Mouse (Mus musculus) forebrain, postnatal 0 days (tissue): ENCODE measurements at regions not wholly inside any gene's neighbourhood (a gene's known extent, or its start where the extent isn't known, plus 50 kb on each side); places are given as distances from the start of the nearest gene placed in this dataset.

Experiments used
- ATAC-seq: fragments of 200-750 bp; cut with Nextera tagmentation; 2 replicates; pipeline ENCODE4 v1.8.0; 2017; ENCODE audit warnings: mild to moderate bottlenecking, moderate library complexity
- DNase-seq: peaks from one replicate; pipeline ENCODE4 v3.0.0-alpha.2; 2015
- H3K27ac ChIP-seq: fragments of 300-500 bp; sonication (generic); 2 replicates; pipeline ENCODE4 v1.5.1; 2014; ENCODE audit warnings: low read depth, mild to moderate bottlenecking, antibody characterized with exemption, low read length, moderate library complexity, mixed read lengths
- H3K27me3 ChIP-seq: fragments of 300-500 bp; sonication (generic); 2 replicates; pipeline ENCODE4 v1.6.1; 2014; ENCODE audit warnings: mild to moderate bottlenecking, low read length, mixed read lengths; ENCODE audit not compliant: insufficient read depth
- H3K36me3 ChIP-seq: fragments of 300-500 bp; sonication (generic); 2 replicates; pipeline ENCODE4 v1.6.1; 2014; ENCODE audit warnings: mild to moderate bottlenecking, moderate library complexity; ENCODE audit not compliant: insufficient read depth
- H3K4me1 ChIP-seq: fragments of 300-500 bp; sonication (generic); 2 replicates; pipeline ENCODE4 v1.6.1; 2014; ENCODE audit warnings: antibody characterized with exemption; ENCODE audit not compliant: insufficient read depth
- H3K4me2 ChIP-seq: fragments of 300-500 bp; sonication (generic); 2 replicates; pipeline ENCODE4 v1.6.1; 2014; ENCODE audit warnings: low read depth, mild to moderate bottlenecking, moderate library complexity
- H3K4me3 ChIP-seq: fragments of 300-500 bp; sonication (generic); 2 replicates; pipeline ENCODE4 v1.5.1; 2014; ENCODE audit warnings: low read depth, low read length, mixed read lengths
- H3K9ac ChIP-seq: fragments of 300-500 bp; sonication (generic); 2 replicates; pipeline ENCODE4 v1.6.1; 2014; ENCODE audit warnings: mild to moderate bottlenecking
- H3K9me3 ChIP-seq: fragments of 300-500 bp; sonication (generic); 2 replicates; pipeline ENCODE4 v1.6.1; 2016; ENCODE audit warnings: low read length
- CTCF ChIP-seq: sonication (generic); IDR thresholded peaks from 2 replicates; pipeline ENCODE4 v1.5.1; 2016; ENCODE audit warnings: antibody characterized with exemption, control low read depth, low read depth
- WGBS: fragments of 180-500 bp; shearing (Covaris S2); extraction: QIAGEN DNeasy Blood & Tissue Kit; methylation state at CpG from one replicate; pipeline ENCODE4 v1.1.7; 2014; 5-methylcytosine and 5-hydroxymethylcytosine counted together

GRCm38 (mm10) chr7:129980501-129980900, 388.8 kb downstream of the Wdr11 start:
- 80% methylated on average over 1 of the region's 1 CpGs for WGBS
- Histone ChIP-seq H3K27ac (no peak overlapping the region), H3K36me3 (no peaks in the 10 kb centered on the region), H3K9me3 (no peaks in the 10 kb centered on the region), H3K9ac (no peak overlapping the region), H3K4me1 (0 out of 2 replicates have a peak, but pooled peaks cover under 1% of the 10 kb centered on the region), H3K4me3 (no peak overlapping the region), H3K27me3 (no peaks in the 10 kb centered on the region), H3K4me2 (no peak overlapping the region)
- ATAC-seq: no peak
- no peak for TF ChIP-seq CTCF
- DNase-seq: no peak

- H3K4me3 ChIP-seq: no peak overlapping the region
- no peaks in the 10 kb centered on the region for H3K4me1 ChIP-seq
- no peak for ATAC-seq
- no peaks in the 10 kb centered on the region for H3K9me3 ChIP-seq
- H3K27me3 ChIP-seq: no peaks in the 10 kb centered on the region
- H3K9ac ChIP-seq: no peak overlapping the region
- H3K27ac ChIP-seq: no peak overlapping the region
- no peak for TF ChIP-seq CTCF
- no peak overlapping the region for H3K4me2 ChIP-seq
- H3K36me3 ChIP-seq: no peaks in the 10 kb centered on the region
- DNase-seq: no peak
- 51% methylated on average over 5 of the region's 5 CpGs for WGBS
These were observed 390.7 kb downstream of the Wdr11 start for GRCm38 (mm10) chr7:129982411-129982810.

GRCm38 (mm10) chr7:129983601-129984120, 392.0 kb downstream of the Wdr11 start:
- Histone ChIP-seq H3K27ac (no peak overlapping the region), H3K9me3 (no peaks in the 10 kb centered on the region), H3K9ac (no peak overlapping the region), H3K4me2 (no peak overlapping the region), H3K27me3 (no peaks in the 10 kb centered on the region), H3K4me1 (no peaks in the 10 kb centered on the region), H3K36me3 (no peaks in the 10 kb centered on the region), H3K4me3 (no peak overlapping the region)
- 86% methylated on average over 6 of the region's 6 CpGs for WGBS
- ATAC-seq (no peak), DNase-seq (no peak)
- no peak for TF ChIP-seq CTCF

GRCm38 (mm10) chr7:129984367-129984766, 392.7 kb downstream of the Wdr11 start:
- no peaks in the 10 kb centered on the region for H3K9me3 ChIP-seq
- no peaks in the 10 kb centered on the region for H3K4me1 ChIP-seq
- no peaks in the 10 kb centered on the region for H3K27me3 ChIP-seq
- WGBS: 80% methylated on average over 9 of the region's 9 CpGs
- DNase-seq: no peak
- no peak overlapping the region for H3K27ac ChIP-seq
- H3K9ac ChIP-seq: no peak overlapping the region
- TF ChIP-seq CTCF: no peak
- no peaks in the 10 kb centered on the region for H3K36me3 ChIP-seq
- no peak overlapping the region for H3K4me2 ChIP-seq
- no peak for ATAC-seq
- H3K4me3 ChIP-seq: no peak overlapping the region

GRCm38 (mm10) chr7:129987119-129987665, 395.5 kb downstream of the Wdr11 start:
- Histone ChIP-seq H3K4me2 (no peak overlapping the region), H3K36me3 (no peaks in the 10 kb centered on the region), H3K4me3 (no peak overlapping the region), H3K4me1 (no peaks in the 10 kb centered on the region), H3K9me3 (no peaks in the 10 kb centered on the region), H3K9ac (no peak overlapping the region), H3K27ac (no peak overlapping the region), H3K27me3 (no peaks in the 10 kb centered on the region)
- no peak for TF ChIP-seq CTCF
- no peak for DNase-seq
- WGBS: 69% methylated on average over 6 of the region's 6 CpGs
- ATAC-seq: no peak

DNA sequence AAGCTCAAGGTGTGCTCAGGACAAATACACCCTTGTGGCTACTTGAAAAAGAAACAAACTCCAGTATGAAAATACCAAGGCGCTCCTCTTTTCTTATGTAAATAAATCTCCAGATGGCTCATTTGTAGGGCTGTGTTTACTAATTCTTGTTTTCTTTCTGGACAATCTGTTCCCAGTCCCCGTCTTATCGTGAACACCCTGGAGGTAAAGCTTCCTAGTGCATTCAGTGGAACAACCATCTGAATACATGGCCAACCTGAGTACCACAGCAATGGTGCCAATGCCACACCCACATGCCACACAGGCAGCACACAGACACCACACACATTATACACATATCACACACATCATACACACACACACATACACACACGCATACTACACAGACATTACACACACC, 396.1 kb downstream of the Wdr11 start:
- peak; percentile 20; the same call in 1 of the 2 replicates for TF ChIP-seq CTCF
- H3K4me2 ChIP-seq: no peak overlapping the region
- ATAC-seq: no peak
- H3K27ac ChIP-seq: no peak overlapping the region
- no peaks in the 10 kb centered on the region for H3K4me1 ChIP-seq
- no peaks in the 10 kb centered on the region for H3K9me3 ChIP-seq
- H3K9ac ChIP-seq: no peak overlapping the region
- H3K27me3 ChIP-seq: no peaks in the 10 kb centered on the region
- 32% methylated on average over 4 of the region's 4 CpGs for WGBS
- H3K36me3 ChIP-seq: no peaks in the 10 kb centered on the region
- H3K4me3 ChIP-seq: no peak overlapping the region
- no peak for DNase-seq

GRCm38 (mm10) chr7:129993446-129994223, 402.0 kb downstream of the Wdr11 start:
- Histone ChIP-seq H3K27me3 (no peaks in the 10 kb centered on the region), H3K4me1 (no peaks in the 10 kb centered on the region), H3K27ac (no peak overlapping the region), H3K36me3 (no peaks in the 10 kb centered on the region), H3K9me3 (no peaks in the 10 kb centered on the region), H3K9ac (no peak overlapping the region), H3K4me3 (no peak overlapping the region), H3K4me2 (no peak overlapping the region)
- no peak for DNase-seq
- 50% methylated on average over 14 of the region's 14 CpGs for WGBS
- ATAC-seq: no peak
- no peak for TF ChIP-seq CTCF
